In the genomic region with DNA sequence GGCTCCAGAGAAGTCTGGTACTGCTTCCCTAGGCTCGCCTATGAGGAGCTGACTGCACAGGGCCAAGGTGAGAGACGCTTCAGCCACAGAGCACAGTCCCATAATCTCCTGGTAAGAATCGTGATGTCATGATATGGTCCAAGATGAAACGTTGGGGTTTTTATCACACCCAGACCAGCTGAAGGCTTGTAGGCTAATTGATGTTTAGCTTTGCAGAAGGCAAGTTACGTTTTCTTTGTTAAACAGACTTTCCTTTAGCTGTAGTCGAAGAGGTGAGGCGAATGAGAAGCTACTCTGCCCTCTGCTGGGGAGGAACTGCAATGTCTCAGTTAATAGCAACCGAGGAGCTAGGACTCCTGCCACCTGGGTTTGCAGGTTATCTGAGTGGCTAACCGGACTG, we compare ENCODE assay signal across 9 mouse cellular contexts. TPM values are rescaled to one million over a fixed set of nuclear protein-coding genes. Genes with fewer than 3 reads are reported as not detected.
DNase-seq lines count a peak whose midpoint lies in the region; ATAC-seq and TF ChIP-seq lines count a peak whose summit lies in the region.
"Had no signal": no experiment of that assay in that cellular context is flagged by ENCODE, and none has a peak within 500 bp of the region (broad histone marks: within the 10 kb centered on the region; RNA-seq: fewer than 3 reads in every experiment).

No protein-coding gene starts in this region.

- no peak overlapping the region for H3K27ac ChIP-seq in heart, embryonic 13.5 days (replicated peaks)
- no peak overlapping the region for H3K27ac ChIP-seq in embryonic facial prominence, embryonic 11.5 days (replicated peaks; ENCODE audit: low read depth, low read length)
- peak overlapping the region; percentile 38; the same call in 1 of the 2 replicates for H3K27ac ChIP-seq in limb, embryonic 15.5 days
- no peak overlapping the region for H3K27ac ChIP-seq in midbrain, embryonic 16.5 days (ENCODE audit: low read length)
- 0 out of 2 replicates have a peak overlapping the region, but pooled peaks have one; percentile 8 for H3K27ac ChIP-seq in stomach, postnatal 0 days (replicated peaks)
- H3K27ac ChIP-seq: embryonic facial prominence, embryonic 12.5 days had no signal

- H3K4me3 ChIP-seq in heart, embryonic 13.5 days = no peak overlapping the region
- no peak overlapping the region for H3K4me3 ChIP-seq in embryonic facial prominence, embryonic 11.5 days (ENCODE audit: low read depth, low read length)
- no peak overlapping the region for H3K4me3 ChIP-seq in limb, embryonic 15.5 days
- no peak overlapping the region for H3K4me3 ChIP-seq in midbrain, embryonic 16.5 days (ENCODE audit: low read depth, low read length)
- no peak overlapping the region for H3K4me3 ChIP-seq in stomach, postnatal 0 days (ENCODE audit: low read depth, low read length)
- H3K4me3 ChIP-seq: embryonic facial prominence, embryonic 12.5 days had no signal

- no peak for ATAC-seq in heart, embryonic 13.5 days (ENCODE audit: extremely low read depth, insufficient number of reproducible peaks, low FRiP score, low TSS enrichment)
- ATAC-seq in embryonic facial prominence, embryonic 11.5 days (replicated peaks; ENCODE audit: insufficient number of reproducible peaks, low FRiP score, low TSS enrichment, low read depth) = no peak
- ATAC-seq in inflammation-experienced regulatory T-cells, adult 6 months = peak; percentile 51
- no peak for ATAC-seq in limb, embryonic 15.5 days (ENCODE audit: insufficient number of reproducible peaks, low FRiP score, low TSS enrichment, low read depth)
- ATAC-seq in midbrain, embryonic 16.5 days = peak; percentile 53; the same call in 1 of the 2 replicates
- ATAC-seq in stomach, postnatal 0 days (ENCODE audit: low FRiP score, low TSS enrichment) = no peak

- H3K9me3 ChIP-seq in heart, embryonic 13.5 days = no peaks in the 10 kb centered on the region
- H3K9me3 ChIP-seq in embryonic facial prominence, embryonic 11.5 days (replicated peaks; ENCODE audit: control insufficient read depth, low read length) = no peaks in the 10 kb centered on the region
- H3K9me3 ChIP-seq in limb, embryonic 15.5 days = no peaks in the 10 kb centered on the region
- no peaks in the 10 kb centered on the region for H3K9me3 ChIP-seq in midbrain, embryonic 16.5 days (replicated peaks; ENCODE audit: control insufficient read depth, low read length, poor library complexity, severe bottlenecking)
- H3K9me3 ChIP-seq in stomach, postnatal 0 days (ENCODE audit: control insufficient read depth, low read length) = no peaks in the 10 kb centered on the region
- H3K9me3 ChIP-seq: embryonic facial prominence, embryonic 12.5 days had no signal

- H3K27me3 ChIP-seq in heart, embryonic 13.5 days (replicated peaks) = no peaks in the 10 kb centered on the region
- H3K27me3 ChIP-seq in embryonic facial prominence, embryonic 11.5 days (ENCODE audit: control insufficient read depth, insufficient read depth, low read length) = no peaks in the 10 kb centered on the region
- H3K27me3 ChIP-seq in limb, embryonic 15.5 days = no peaks in the 10 kb centered on the region
- no peaks in the 10 kb centered on the region for H3K27me3 ChIP-seq in midbrain, embryonic 16.5 days (ENCODE audit: control insufficient read depth, insufficient read depth, low read depth, low read length)
- no peaks in the 10 kb centered on the region for H3K27me3 ChIP-seq in stomach, postnatal 0 days (ENCODE audit: control insufficient read depth, insufficient read depth, low read length)
- H3K27me3 ChIP-seq: embryonic facial prominence, embryonic 12.5 days had no signal

- no peak for TF ChIP-seq EP300 in stomach, postnatal 0 days (optimal IDR thresholded peaks at IDR 0.05)

- peak; percentile 86 for TF ChIP-seq CTCF in stomach, postnatal 0 days (IDR thresholded peaks at IDR 0.05; ENCODE audit: low read depth)

- H3K4me2 ChIP-seq in heart, embryonic 13.5 days = peak overlapping the region; percentile 13; the same call in 1 of the 2 replicates
- no peak overlapping the region for H3K4me2 ChIP-seq in embryonic facial prominence, embryonic 11.5 days (ENCODE audit: low read depth, low read length)
- H3K4me2 ChIP-seq in limb, embryonic 15.5 days = no peak overlapping the region
- H3K4me2 ChIP-seq in midbrain, embryonic 16.5 days (ENCODE audit: low read length) = no peak overlapping the region
- H3K4me2 ChIP-seq in stomach, postnatal 0 days (replicated peaks; ENCODE audit: low read depth) = no peak overlapping the region
- H3K4me2 ChIP-seq: embryonic facial prominence, embryonic 12.5 days had no signal

- no peak overlapping the region for H3K9ac ChIP-seq in heart, embryonic 13.5 days
- H3K9ac ChIP-seq in embryonic facial prominence, embryonic 11.5 days (replicated peaks; ENCODE audit: low read length) = no peak overlapping the region
- no peak overlapping the region for H3K9ac ChIP-seq in limb, embryonic 15.5 days
- no peak overlapping the region for H3K9ac ChIP-seq in midbrain, embryonic 16.5 days (ENCODE audit: low read depth, low read length)
- no peak overlapping the region for H3K9ac ChIP-seq in stomach, postnatal 0 days (ENCODE audit: low read length)
- H3K9ac ChIP-seq: embryonic facial prominence, embryonic 12.5 days had no signal

- peaks cover 7% of the 10 kb centered on the region; the same call in 1 of the 2 replicates for H3K4me1 ChIP-seq in heart, embryonic 13.5 days
- no peaks in the 10 kb centered on the region for H3K4me1 ChIP-seq in embryonic facial prominence, embryonic 11.5 days (ENCODE audit: control insufficient read depth, insufficient read depth, low read length)
- peaks cover 13% of the 10 kb centered on the region for H3K4me1 ChIP-seq in limb, embryonic 15.5 days
- 0 out of 2 replicates have a peak, but pooled peaks cover 2% of the 10 kb centered on the region for H3K4me1 ChIP-seq in midbrain, embryonic 16.5 days (ENCODE audit: control insufficient read depth, insufficient read depth, low read length)
- no peaks in the 10 kb centered on the region for H3K4me1 ChIP-seq in stomach, postnatal 0 days (replicated peaks; ENCODE audit: control insufficient read depth, insufficient read depth)
- H3K4me1 ChIP-seq: embryonic facial prominence, embryonic 12.5 days had no signal

- 40% methylated on average over 9 of the region's 9 CpGs for WGBS in heart, embryonic 13.5 days
- 43% methylated on average over 9 of the region's 9 CpGs for WGBS in embryonic facial prominence, embryonic 11.5 days
- 37% methylated on average over 9 of the region's 9 CpGs for WGBS in limb, embryonic 15.5 days
- 44% methylated on average over 9 of the region's 9 CpGs for WGBS in midbrain, embryonic 16.5 days
- WGBS in stomach, postnatal 0 days = 28% methylated on average over 9 of the region's 9 CpGs

- no peaks in the 10 kb centered on the region for H3K36me3 ChIP-seq in heart, embryonic 13.5 days
- H3K36me3 ChIP-seq in embryonic facial prominence, embryonic 11.5 days (replicated peaks; ENCODE audit: control insufficient read depth, insufficient read depth, low read depth, low read length) = no peaks in the 10 kb centered on the region
- no peaks in the 10 kb centered on the region for H3K36me3 ChIP-seq in limb, embryonic 15.5 days
- no peaks in the 10 kb centered on the region for H3K36me3 ChIP-seq in midbrain, embryonic 16.5 days (ENCODE audit: control insufficient read depth, insufficient read depth, low read length)
- no peaks in the 10 kb centered on the region for H3K36me3 ChIP-seq in stomach, postnatal 0 days (ENCODE audit: control insufficient read depth, insufficient read depth, low read length)
- H3K36me3 ChIP-seq: embryonic facial prominence, embryonic 12.5 days had no signal

- no peak for DNase-seq in heart, adult 8-10 months (ENCODE audit: low spot score)
- peak; percentile 72 for DNase-seq in R1 (ENCODE audit: low read depth, low spot score)
- DNase-seq in embryonic facial prominence, embryonic 11.5 days (ENCODE audit: low spot score) = peak; percentile 82
- DNase-seq in stomach, postnatal 0 days (ENCODE audit: low spot score) = peak; percentile 52

RNA-seq across cellular contexts. Expression of a gene that starts 15.8 kb away (rescaled TPM):
- polyA plus RNA-seq in heart, embryonic 13.5 days (2015; fragmentation: Nextera tagmentation; extraction: Ambion mirVana) = 0.15 and 0.43 TPM in 2 replicates
- total RNA-seq in heart, adult 8-10 months (2022) = under 1 TPM in 3 of 4 experiments, not detected in 1; 0.11 to 0.35 (median 0.17) TPM
- polyA plus RNA-seq in embryonic facial prominence, embryonic 11.5 days (2014; fragmentation: Nextera tagmentation; extraction: Ambion mirVana) = 3.5 and 4.9 TPM in 2 replicates
- polyA plus RNA-seq in inflammation-experienced regulatory T-cells, adult 6 months (2017; shearing (Covaris generic)) = under 1 TPM in 1 of 3 experiments, not detected in 2; 0.58 TPM
- 3.4 and 4.3 TPM in 2 replicates for polyA plus RNA-seq in limb, embryonic 15.5 days (2015; fragmentation: Nextera tagmentation; extraction: Ambion mirVana)
- 107 and 112 TPM in 2 replicates for polyA plus RNA-seq in midbrain, embryonic 16.5 days (2015; fragmentation: Nextera tagmentation; extraction: Ambion mirVana)
- polyA plus RNA-seq in stomach, postnatal 0 days (2015; fragmentation: Nextera tagmentation; extraction: Ambion mirVana) = 3.9 and 5.1 TPM in 2 replicates

RNA-seq across cellular contexts. Expression of a gene that starts 38.0 kb away (rescaled TPM):
- 1.2 and 2.2 TPM in 2 replicates for polyA plus RNA-seq in heart, embryonic 13.5 days (2015; fragmentation: Nextera tagmentation; extraction: Ambion mirVana)
- total RNA-seq in heart, adult 8-10 months (2022) = 1 to 10 TPM; 1.5 to 5.1 (median 1.9) TPM
- polyA plus RNA-seq in embryonic facial prominence, embryonic 11.5 days (2014; fragmentation: Nextera tagmentation; extraction: Ambion mirVana) = 2.3 and 2.4 TPM in 2 replicates
- 100 to 1,000 TPM; 451 to 581 (median 480) TPM for polyA plus RNA-seq in inflammation-experienced regulatory T-cells, adult 6 months (2017; shearing (Covaris generic))
- polyA plus RNA-seq in limb, embryonic 15.5 days (2015; fragmentation: Nextera tagmentation; extraction: Ambion mirVana) = 7.2 and 7.4 TPM in 2 replicates
- polyA plus RNA-seq in midbrain, embryonic 16.5 days (2015; fragmentation: Nextera tagmentation; extraction: Ambion mirVana) = 2.5 and 3.2 TPM in 2 replicates
- 1.2 and 1.5 TPM in 2 replicates for polyA plus RNA-seq in stomach, postnatal 0 days (2015; fragmentation: Nextera tagmentation; extraction: Ambion mirVana)

RNA-seq across cellular contexts. Expression of a gene that starts 45.9 kb away (rescaled TPM):
- polyA plus RNA-seq in heart, embryonic 13.5 days (2015; fragmentation: Nextera tagmentation; extraction: Ambion mirVana) = 3.0 and 3.3 TPM in 2 replicates
- total RNA-seq in heart, adult 8-10 months (2022) = 1 to 10 TPM in 1 of 4 experiments, under 1 TPM in 3; 0.44 to 1.1 (median 0.73) TPM
- 0.10 and 0.22 TPM in 2 replicates for polyA plus RNA-seq in embryonic facial prominence, embryonic 11.5 days (2014; fragmentation: Nextera tagmentation; extraction: Ambion mirVana)
- polyA plus RNA-seq in inflammation-experienced regulatory T-cells, adult 6 months (2017; shearing (Covaris generic)) = 1 to 10 TPM in 1 of 3 experiments, under 1 TPM in 2; 0.53 to 1.6 (median 0.66) TPM
- polyA plus RNA-seq in limb, embryonic 15.5 days (2015; fragmentation: Nextera tagmentation; extraction: Ambion mirVana) = 0.17 and 0.19 TPM in 2 replicates
- 0.20 TPM in 2 replicates for polyA plus RNA-seq in midbrain, embryonic 16.5 days (2015; fragmentation: Nextera tagmentation; extraction: Ambion mirVana)
- 2.8 and 3.3 TPM in 2 replicates for polyA plus RNA-seq in stomach, postnatal 0 days (2015; fragmentation: Nextera tagmentation; extraction: Ambion mirVana)

Comparison
In these comparisons a context has a peak if more than half of its experiments do, and no peak if none do; other contexts are left out.
1. ATAC-seq: peak in inflammation-experienced regulatory T-cells, adult 6 months (single experiment) and midbrain, embryonic 16.5 days (single experiment); none in heart, embryonic 13.5 days (single experiment), embryonic facial prominence, embryonic 11.5 days (single experiment), limb, embryonic 15.5 days (single experiment) and stomach, postnatal 0 days (single experiment).
2. H3K27ac ChIP-seq: peak in limb, embryonic 15.5 days (single experiment) and stomach, postnatal 0 days (single experiment); none in heart, embryonic 13.5 days (single experiment), embryonic facial prominence, embryonic 11.5 days (single experiment) and midbrain, embryonic 16.5 days (single experiment).
3. RNA of a gene that starts 15.8 kb away (polyA plus RNA-seq): 107 to 112 TPM in midbrain, embryonic 16.5 days; 3.4 to 4.3 TPM in limb, embryonic 15.5 days, 3.9 to 5.1 TPM in stomach, postnatal 0 days, 3.5 to 4.9 TPM in embryonic facial prominence, embryonic 11.5 days, 0.15 to 0.43 TPM in heart, embryonic 13.5 days and 0.58 TPM in inflammation-experienced regulatory T-cells, adult 6 months; every median in the first group is over 10 times any median in the second.
4. RNA of a gene that starts 38.0 kb away (polyA plus RNA-seq): 451 to 581 TPM in inflammation-experienced regulatory T-cells, adult 6 months; 7.2 to 7.4 TPM in limb, embryonic 15.5 days, 2.5 to 3.2 TPM in midbrain, embryonic 16.5 days, 2.3 to 2.4 TPM in embryonic facial prominence, embryonic 11.5 days, 1.2 to 2.2 TPM in heart, embryonic 13.5 days and 1.2 to 1.5 TPM in stomach, postnatal 0 days; every median in the first group is over 10 times any median in the second.